Mouse (Mus musculus) testis, adult 2 months (tissue): ENCODE data around the gene Cacna1c. TPM values are rescaled to one million over a fixed set of nuclear protein-coding genes. Genes with fewer than 3 reads are reported as not detected.

Experiments used
- H3K27ac ChIP-seq: fragments of 200-500 bp; 2 replicates; pipeline ENCODE4 v1.5.1; 2012; ENCODE audit warnings: low read depth, low read length; ENCODE audit not compliant: control insufficient read depth, insufficient read depth
- H3K27me3 ChIP-seq: fragments of 200-500 bp; 2 replicates; pipeline ENCODE4 v1.6.1; 2012; ENCODE audit warnings: mild to moderate bottlenecking, low read length, moderate library complexity; ENCODE audit not compliant: control insufficient read depth, insufficient read depth
- H3K36me3 ChIP-seq: fragments of 200-500 bp; 2 replicates; pipeline ENCODE4 v1.6.1; 2012; ENCODE audit warnings: mild to moderate bottlenecking, low read length; ENCODE audit not compliant: control insufficient read depth, insufficient read depth
- H3K4me1 ChIP-seq: fragments of 200-500 bp; 2 replicates; pipeline ENCODE4 v1.6.1; 2012; ENCODE audit warnings: low read length; ENCODE audit not compliant: control insufficient read depth, insufficient read depth
- H3K4me3 ChIP-seq: fragments of 200-500 bp; 2 replicates; pipeline ENCODE4 v1.5.1; 2012; ENCODE audit warnings: low read depth, mild to moderate bottlenecking, low read length, moderate library complexity, mixed read lengths; ENCODE audit not compliant: control insufficient read depth
- CTCF ChIP-seq: fragments of 200-500 bp; IDR thresholded peaks from 2 replicates; pipeline ENCODE4 v1.5.1; 2012; ENCODE audit warnings: low read depth, mild to moderate bottlenecking, inconsistent platforms, low read length, moderate library complexity; ENCODE audit not compliant: control insufficient read depth, insufficient read depth, insufficient replicate concordance
- POLR2A ChIP-seq: fragments of 200-500 bp; IDR thresholded peaks from 2 replicates; pipeline ENCODE4 v1.6.1; 2012; ENCODE audit warnings: low read depth, mild to moderate bottlenecking, inconsistent platforms, low read length, moderate library complexity; ENCODE audit not compliant: control insufficient read depth
- polyA plus RNA-seq: library from polyadenylated mRNA; depleted of rRNA; stranded (reverse); fragments of >200 nt; gene quantifications from 2 replicates; pipeline ENCODE4 v1.2.3, GENCODE M21; 2012

The Cacna1c gene
- polyA plus RNA-seq, 1 experiment = 1.8 TPM

DNA sequence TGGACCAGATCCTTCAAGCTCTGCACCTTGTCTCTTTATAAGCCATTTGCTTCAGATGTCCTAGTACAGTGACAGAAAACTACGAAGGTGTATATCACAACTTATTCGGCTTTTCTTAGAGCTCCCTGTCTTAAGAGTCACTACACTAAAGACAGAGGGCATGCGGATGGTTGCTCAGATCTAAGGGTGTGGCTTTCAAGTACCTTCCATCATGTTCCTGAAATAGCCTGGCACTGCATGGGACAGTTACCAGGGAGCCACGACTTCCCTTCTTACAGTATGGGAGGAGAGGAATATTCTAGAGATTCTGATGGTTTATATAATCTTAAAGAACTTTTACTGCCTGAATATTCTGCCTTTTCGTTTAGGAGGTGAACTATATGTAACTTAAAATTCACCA lies 289.3 kb downstream of the Cacna1c start:
- no peak overlapping the region for H3K4me3 ChIP-seq
- no peaks in the 10 kb centered on the region for H3K36me3 ChIP-seq
- H3K27me3 ChIP-seq = no peaks in the 10 kb centered on the region
- no peaks in the 10 kb centered on the region for H3K4me1 ChIP-seq
- TF ChIP-seq CTCF (no peak), POLR2A (no peak)
- H3K27ac ChIP-seq = no peak overlapping the region

- no peak overlapping the region for H3K4me3 ChIP-seq
- H3K36me3 ChIP-seq = no peaks in the 10 kb centered on the region
- TF ChIP-seq CTCF (no peak), POLR2A (no peak)
- H3K27ac ChIP-seq = no peak overlapping the region
- peaks cover 2% of the 10 kb centered on the region for H3K4me1 ChIP-seq
- H3K27me3 ChIP-seq = no peaks in the 10 kb centered on the region
Measured at GRCm38 (mm10) chr6:118899688-118900087, 296.5 kb downstream of the Cacna1c start.

DNA sequence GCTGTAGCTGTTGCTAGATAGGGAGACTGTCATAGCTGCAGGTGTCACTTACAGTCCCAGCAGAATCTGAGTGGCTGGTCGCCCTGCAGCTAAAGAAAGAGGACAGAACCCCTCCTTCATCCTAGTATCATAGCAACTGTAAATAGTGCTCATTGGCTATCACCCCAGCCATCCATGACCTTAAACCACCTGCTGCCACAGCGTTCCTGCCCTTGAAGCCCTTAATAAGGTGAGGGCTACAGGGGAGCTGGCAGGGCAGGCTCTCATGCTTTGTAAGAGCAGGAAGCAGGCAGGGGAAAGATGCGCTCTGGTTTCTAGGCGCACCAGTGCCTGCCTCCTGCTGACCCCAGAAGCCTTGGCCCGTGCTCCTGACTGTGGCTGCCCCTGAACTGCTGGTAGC lies 299.1 kb downstream of the Cacna1c start:
- TF ChIP-seq CTCF (no peak), POLR2A (no peak)
- Histone ChIP-seq H3K36me3 (no peaks in the 10 kb centered on the region), H3K4me1 (peaks cover 2% of the 10 kb centered on the region), H3K4me3 (no peak overlapping the region), H3K27ac (no peak overlapping the region), H3K27me3 (no peaks in the 10 kb centered on the region)

GRCm38 (mm10) chr6:118894043-118894442 lies 302.2 kb downstream of the Cacna1c start:
- Histone ChIP-seq H3K36me3 (no peaks in the 10 kb centered on the region), H3K27me3 (no peaks in the 10 kb centered on the region), H3K4me1 (peaks cover 2% of the 10 kb centered on the region), H3K4me3 (no peak overlapping the region), H3K27ac (no peak overlapping the region)
- TF ChIP-seq POLR2A (no peak), CTCF (no peak)

DNA sequence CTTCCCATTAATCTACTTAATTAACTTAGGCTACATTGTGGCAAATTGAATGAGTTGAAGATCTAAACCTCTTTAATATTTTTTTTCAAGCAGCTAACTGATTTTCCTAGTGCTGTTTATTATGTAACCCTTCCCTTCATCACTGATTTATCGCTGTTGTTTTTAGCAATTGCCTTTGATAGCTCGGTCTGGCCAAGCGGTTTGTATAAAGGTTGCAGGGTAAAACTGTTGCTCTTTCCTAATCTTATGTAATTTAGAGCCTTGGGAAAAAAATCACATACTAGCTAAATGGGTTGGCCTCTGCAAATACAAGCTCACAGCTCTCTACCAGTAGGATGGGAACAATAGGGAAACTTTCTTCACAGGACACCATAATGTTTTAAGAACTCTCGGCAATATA lies 306.8 kb downstream of the Cacna1c start:
- no peaks in the 10 kb centered on the region for H3K4me1 ChIP-seq
- no peak for TF ChIP-seq POLR2A
- TF ChIP-seq CTCF = no peak
- no peaks in the 10 kb centered on the region for H3K27me3 ChIP-seq
- no peak overlapping the region for H3K27ac ChIP-seq
- H3K4me3 ChIP-seq = no peak overlapping the region
- no peaks in the 10 kb centered on the region for H3K36me3 ChIP-seq

DNA sequence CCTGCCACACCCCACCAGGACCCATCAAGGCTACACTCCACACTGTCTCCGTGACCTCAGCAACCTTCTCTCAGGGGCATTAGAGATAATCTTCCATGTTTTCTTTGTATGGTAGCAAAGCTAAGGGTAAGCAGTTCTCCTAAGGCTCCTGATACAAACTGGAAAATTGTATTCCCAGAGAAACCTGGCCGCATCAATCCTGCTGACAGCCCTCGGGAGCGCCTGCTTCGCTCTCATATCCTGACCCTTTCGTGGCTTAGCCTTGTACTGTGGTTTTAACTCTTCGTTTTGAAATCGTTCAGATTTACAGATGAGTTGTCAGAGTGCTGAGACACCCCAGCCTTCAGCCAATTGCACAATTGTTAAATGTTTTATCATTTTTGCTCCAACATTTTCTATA lies 309.2 kb downstream of the Cacna1c start:
- Histone ChIP-seq H3K27ac (no peak overlapping the region), H3K4me3 (no peak overlapping the region), H3K36me3 (no peaks in the 10 kb centered on the region), H3K4me1 (no peaks in the 10 kb centered on the region), H3K27me3 (no peaks in the 10 kb centered on the region)
- TF ChIP-seq POLR2A (no peak), CTCF (no peak)

GRCm38 (mm10) chr6:118884961-118885360 lies 311.3 kb downstream of the Cacna1c start:
- H3K27ac ChIP-seq = no peak overlapping the region
- no peaks in the 10 kb centered on the region for H3K36me3 ChIP-seq
- H3K27me3 ChIP-seq = no peaks in the 10 kb centered on the region
- H3K4me3 ChIP-seq = no peak overlapping the region
- no peaks in the 10 kb centered on the region for H3K4me1 ChIP-seq
- TF ChIP-seq POLR2A (no peak), CTCF (no peak)

GRCm38 (mm10) chr6:118884073-118884551 lies 312.1 kb downstream of the Cacna1c start:
- no peaks in the 10 kb centered on the region for H3K36me3 ChIP-seq
- no peak overlapping the region for H3K4me3 ChIP-seq
- H3K4me1 ChIP-seq = no peaks in the 10 kb centered on the region
- H3K27ac ChIP-seq = no peak overlapping the region
- H3K27me3 ChIP-seq = no peaks in the 10 kb centered on the region
- TF ChIP-seq CTCF (no peak), POLR2A (no peak)
